Mouse (Mus musculus) spleen, adult 12 weeks (tissue): ENCODE data around the gene Stambpl1.

Experiments used
- DNase-seq: peaks from one replicate; pipeline ENCODE4 v3.0.0; 2022; ENCODE audit warnings: low spot score

The Stambpl1 gene

DNA sequence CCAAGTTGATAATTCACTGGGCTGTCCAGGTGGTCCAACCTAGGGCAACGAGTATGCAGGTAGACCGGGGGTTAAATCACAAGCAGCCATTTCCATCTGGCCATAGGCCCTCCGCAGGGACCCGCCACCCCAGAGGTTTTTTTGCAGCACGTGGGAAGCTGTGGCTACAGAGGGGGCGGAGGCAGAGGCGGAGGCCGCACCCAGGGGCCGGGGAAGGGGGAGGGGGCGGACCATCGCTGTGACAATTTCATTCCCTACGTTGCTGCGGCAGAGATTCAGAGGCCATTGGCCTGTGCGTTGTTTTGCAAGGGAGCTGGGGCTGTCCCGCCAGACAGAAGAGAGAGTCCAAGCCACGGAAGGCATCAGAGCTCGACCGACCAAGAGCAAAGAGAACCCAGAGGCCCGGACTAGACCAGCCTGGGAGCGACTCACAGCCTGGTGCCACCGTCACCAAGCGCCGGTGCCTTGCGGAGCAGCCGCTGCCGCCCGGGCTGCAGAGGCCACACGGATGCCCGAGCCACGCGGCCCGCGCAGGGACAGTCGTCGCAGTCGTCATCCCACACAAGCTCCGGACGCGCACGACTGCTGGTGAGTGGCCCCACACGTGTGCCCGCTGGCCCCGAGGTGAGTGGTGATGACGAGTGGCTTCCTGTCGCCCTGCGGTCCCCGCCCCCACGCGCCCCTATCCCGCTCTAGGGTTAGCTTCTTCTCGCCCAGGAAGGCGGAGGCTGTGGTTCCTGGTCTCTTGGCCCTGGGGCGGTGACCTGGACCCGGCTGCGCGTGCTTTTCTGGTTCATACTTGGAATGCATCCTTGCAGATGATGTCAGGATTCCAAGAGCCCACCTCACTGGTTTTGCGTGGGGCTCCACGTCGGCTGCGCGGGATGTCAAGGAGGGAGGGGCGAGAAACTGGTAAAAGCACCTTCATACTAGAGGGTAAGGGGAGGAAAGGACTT, at the start of gene Stambpl1:
Gene Stambpl1, plus strand, starts transcription at position 222 of the 956 bp plus-strand sequence.
- peak; percentile 61 for DNase-seq

DNA sequence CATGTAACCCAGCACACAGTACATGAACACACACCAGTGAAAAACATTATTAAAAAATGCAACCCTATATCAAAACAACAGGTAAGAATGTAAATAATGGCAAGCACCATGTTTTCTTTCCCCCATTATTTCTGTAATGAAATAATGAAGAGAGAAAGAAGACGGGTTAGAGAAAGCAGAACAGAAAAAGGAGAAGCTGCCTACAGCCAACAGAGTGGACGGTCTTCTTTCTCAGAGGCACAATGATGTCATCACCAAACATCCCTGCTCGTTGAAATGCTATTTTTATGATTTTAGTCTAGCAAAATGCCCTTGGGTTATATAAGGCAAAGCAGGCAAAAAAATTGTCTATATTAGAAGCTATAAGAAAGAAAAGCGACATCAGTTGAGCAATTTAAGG, 43.6 kb upstream of the Stambpl1 start:
- DNase-seq: no peak

DNA sequence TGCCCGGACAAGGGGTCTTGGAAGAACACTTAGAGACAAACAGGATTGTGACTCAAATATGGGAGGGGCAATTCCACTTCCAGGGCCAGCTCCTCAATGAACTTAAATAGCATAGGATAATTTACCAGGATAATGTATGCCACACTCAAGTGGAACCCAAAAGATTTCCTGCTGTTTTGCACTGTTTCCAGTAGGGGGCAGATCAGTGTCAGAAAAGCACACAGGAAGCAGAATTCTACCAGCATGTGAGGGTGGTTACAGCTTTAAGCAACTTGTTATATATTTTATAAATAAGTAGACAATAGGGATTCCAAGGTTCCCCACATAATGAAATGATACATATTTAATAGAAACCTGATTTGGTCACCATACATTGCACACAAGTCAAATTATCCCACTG, 40.1 kb upstream of the Stambpl1 start:
- no peak for DNase-seq

DNA sequence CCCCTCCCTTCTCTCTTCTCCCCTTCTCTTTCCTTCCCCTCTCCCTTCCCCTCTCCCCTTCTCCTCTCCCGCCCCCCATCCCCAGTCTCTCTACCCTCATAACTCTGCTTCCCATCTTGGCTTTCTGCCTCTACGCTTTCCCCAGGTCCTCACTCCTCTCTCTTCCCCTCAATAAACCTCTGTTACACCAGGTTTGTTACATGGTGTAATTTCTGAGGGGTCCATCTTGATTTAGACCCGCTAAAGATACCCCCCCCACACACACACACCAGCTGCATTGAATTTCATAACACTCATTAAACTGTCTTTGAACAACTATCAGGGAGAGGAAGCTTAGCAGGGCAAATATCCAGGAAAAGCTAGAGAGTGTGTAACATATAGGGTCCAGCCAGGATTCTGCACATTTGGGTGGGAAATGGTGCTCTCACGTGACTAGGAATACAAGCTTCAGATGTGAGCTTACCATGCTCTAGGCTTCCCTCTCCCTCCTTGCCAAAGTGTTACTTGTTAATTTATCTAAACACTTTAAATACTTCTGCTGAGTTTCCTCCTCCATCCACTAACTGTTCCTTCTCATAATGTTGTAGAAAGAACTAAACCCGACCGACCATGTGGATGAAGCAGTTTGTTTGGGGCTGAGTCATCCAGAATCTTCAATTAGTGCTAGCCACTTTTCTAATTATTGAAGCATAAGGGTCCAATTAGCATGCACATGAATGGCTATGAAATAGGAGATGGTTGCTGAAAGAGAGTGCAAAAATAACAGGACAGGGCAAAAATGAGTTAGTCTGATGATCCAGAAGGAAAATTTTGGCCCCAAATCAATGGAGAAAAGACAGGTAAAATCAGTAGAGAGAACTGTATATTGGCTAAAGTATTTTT, 38.5 kb upstream of the Stambpl1 start:
- no peak for DNase-seq

DNA sequence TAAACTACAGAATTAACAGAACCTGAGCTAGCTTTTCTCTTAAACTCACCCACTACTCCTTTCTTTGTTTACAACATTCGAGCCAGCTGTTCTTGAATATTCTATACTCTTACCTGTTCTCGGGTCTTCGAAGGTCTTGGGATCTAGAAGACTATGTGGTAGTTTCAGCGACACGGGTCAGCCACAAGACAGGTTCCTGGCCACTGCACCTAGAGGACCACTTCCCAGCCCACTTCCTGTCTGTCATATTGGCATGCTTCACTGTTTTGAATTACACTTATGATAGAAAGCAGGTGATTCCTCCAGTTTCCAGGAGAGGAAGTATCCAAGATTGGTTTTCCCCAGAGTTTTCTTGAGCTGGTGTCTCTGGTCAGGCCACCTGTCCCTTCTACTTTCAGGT, 29.3 kb upstream of the Stambpl1 start:
- DNase-seq: no peak

DNA sequence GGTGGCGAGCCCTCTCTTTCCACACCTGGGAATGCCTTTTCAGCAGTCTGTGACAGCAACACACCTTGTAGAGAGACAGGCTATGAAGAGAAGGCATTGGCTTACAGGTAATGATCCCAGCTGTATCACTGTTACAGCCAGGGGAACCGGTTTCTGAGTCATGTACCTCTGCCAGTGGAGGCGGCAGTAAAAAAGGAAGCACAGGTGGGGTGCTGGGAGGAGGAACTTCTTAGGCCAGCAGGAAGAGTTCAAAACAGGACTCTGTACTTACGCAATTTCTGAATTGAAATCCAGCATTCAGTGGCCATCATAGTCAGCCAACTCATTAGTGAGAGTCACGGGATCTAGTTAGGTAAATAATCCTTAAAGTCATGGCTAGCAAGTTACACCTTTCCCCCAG, 26.1 kb upstream of the Stambpl1 start, which contains the start of gene Ankrd22:
Gene Ankrd22, minus strand, starts transcription at position 163 of the 400 bp plus-strand sequence.
- no peak for DNase-seq

DNA sequence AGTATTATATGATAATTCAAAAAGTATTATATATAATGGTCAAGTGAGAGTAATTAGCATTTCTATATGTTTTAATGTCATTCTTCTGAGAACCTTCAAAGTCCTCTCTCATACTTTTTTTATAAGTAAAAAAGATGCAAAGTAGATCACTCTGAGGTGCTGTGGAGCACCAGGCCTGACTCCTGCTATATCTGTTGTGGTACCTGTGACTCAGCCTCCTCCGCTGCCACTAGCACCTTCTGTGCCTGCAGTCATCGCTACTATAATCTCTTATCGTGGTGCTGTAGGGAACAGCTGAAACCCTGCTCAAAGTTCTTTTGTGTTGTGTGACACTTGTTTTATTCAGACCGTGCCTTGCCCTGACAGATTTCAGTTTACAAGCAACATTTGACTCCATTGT, 25.6 kb upstream of the Stambpl1 start:
- no peak for DNase-seq

DNA sequence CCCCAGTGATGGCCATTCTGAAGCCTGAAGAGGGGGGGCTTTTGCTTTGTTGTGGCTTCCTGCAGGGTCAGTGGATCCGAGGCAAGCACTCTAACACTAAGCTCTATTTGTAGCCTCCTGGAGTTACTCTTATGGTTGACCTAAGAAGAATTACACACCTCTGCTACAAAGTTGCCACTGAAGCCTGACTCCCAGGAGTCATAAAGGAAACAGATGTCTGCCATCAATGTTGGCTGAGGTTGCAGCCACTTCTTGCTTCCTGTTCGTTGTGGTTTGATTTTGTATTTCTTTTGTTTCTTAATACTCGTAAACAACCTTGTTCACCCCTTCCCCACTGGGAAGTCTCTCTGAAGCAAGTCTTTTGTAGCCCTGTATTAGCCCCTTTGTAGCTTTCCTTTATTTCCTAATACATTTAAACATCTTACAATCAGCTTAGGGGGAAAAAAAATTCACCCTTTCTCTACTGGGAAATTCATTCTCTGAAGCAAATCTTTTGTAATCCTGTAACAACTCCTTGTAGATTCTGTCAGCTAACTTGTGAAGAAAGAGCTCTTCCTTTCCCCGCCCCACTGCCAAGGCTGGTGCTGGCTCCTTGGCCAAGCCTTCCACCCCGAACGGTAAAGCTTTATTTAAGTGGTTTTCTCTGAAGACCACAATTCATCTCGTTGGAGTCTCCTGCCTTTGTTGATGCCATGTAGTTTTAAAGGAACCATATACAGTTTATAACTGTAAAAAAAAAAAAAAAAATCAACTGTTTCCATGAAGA, 23.9 kb upstream of the Stambpl1 start:
- no peak for DNase-seq

DNA sequence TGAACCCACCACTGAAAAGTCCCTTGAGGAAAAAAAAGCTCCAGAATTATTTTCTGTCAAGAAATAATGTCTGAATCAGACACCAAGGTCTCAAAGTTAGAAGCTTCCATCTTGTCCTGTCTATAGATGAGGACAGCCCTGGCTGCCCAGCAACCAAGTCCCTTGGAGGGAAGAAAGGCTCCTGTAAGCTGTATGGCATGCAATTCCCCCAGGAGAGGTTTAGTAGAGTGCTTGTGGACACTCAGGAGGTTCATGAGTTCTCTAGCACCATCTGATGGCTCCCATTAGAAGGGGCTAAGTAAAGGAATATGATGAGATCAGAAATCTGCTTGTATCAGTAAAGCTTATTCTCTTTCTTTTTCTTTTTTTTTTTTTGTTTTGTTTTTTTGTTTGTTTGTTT, 22.9 kb upstream of the Stambpl1 start:
- no peak for DNase-seq

DNA sequence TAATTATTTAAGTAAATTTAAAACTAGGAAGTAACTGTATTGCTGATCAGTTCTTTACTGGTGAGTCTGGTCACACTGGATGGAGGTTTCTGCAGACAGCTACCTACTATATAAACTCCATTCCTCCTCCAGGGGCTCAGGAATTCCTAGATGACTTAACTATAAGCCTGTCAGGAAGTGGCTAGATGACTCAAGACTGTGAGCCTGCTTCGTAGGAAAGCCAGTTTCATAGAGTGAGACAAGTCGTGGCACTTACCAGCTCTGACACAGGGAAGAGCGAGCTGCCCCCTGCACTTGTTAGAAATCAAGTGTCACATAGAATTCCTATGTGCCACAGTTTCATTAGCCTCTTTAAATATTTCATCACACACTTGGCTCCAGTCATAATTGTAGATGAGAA, 20.9 kb upstream of the Stambpl1 start:
- no peak for DNase-seq

DNA sequence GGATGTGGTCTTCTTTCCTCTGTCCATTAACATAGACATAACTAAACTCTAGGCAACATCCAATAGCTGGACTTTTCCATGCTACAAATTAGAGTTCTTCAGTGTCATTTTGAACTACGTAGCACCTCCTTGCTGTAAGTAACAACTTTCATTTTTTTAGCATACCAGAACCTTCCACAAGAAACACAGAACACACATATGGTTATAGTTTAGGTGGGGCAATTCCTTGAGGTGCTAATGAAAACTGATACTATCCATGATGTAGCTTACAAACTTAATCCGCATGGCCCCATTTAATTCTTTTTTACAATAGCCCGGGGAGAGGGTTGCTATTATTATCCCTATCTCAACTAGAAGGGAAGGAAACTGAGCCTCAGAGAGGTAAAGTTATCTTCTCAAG, 18.0 kb upstream of the Stambpl1 start:
- DNase-seq: no peak

DNA sequence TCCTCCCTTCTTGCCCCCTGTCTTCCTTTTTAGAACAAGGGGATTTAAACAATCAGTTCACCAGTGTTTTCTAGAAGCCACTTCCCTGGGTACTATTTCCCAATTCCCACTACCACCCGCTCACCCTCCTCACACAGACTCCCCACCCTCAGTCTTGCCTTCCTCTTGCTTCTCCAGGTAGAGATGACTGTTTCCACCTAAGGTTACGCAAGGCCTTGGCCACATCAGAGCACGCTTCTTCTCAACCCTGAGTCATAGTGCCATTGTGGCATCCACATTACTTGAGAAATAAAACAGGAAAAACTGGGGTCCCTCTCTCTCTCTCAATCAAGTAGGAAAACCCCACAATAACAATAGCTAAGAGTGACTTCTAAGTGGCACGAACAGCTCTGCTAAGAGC, 12.9 kb upstream of the Stambpl1 start:
- no peak for DNase-seq

DNA sequence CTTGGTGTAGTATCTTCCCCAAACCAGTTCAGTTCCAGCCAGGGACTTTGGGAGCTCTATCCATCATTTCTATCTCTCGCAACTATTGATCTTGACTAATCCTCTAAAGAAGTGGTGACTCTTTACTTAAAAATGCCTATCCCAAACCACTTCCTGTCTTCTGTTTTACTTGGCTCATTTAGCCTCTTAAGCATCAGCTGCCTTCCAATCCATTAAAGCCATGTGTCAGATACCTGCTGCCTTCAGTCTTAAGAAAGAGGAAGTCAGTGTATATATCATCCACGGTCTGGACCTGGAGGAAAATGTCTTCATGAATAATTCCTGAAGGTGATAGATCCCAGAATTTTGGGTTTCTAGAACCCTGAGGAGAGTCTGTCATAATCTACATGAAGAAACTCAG, 11.7 kb upstream of the Stambpl1 start:
- DNase-seq: no peak

DNA sequence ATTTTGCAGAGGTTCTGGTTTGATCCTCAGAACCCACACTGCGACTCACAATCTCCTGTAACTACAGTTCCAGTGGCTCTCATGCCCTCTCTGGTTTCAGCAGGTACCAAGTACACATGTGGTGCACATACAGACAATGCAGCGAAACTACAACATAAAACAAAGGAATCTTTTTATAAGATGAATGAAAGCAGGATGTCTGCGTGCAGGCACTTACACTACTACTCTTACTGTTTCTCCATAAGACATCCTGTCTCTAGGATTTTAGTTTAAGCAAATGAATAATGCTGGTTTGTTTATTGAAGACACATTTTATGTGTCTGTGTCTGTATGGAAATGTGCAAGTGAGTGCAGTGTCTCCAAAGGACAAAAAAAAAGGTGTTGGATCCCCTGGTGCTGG, 10.8 kb upstream of the Stambpl1 start:
- no peak for DNase-seq

DNA sequence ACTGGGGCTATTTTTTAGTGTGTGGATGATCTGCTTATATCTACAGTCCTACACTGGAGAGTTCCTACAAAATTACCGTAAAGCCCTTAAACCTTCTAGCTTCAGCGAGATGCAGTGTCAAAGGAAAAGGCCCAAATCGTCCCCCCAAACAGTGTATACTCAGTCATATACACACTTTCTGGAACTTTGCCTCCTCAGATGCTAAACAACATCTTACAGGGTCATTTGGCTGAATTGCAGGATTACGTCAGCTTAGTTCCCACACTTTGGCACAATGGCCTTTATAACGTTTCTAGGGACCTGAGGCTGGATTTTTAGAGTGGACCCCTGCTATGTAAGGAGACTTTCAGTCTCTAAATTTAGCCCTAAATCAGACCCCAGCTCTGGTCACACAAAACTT, 9.5 kb upstream of the Stambpl1 start:
- DNase-seq: no peak

DNA sequence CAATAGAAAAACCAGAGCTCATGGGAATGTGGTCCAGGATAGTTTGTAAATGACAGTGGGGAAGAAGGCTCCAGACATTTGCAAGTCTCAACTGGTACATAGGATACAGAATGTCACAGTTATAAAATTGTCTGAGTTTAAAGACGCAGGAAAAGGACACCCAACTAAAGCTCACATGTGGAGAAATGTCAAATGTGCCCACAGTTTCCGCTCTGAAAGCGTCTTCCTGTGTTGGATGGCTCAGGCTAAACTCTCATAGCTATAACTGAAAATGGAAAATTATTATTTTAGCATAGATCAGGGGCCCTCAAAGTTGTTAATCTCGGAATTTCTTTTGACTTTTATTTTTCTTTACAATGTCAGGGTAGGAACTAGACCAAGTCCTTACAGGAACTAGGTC, 5.2 kb upstream of the Stambpl1 start:
- DNase-seq: no peak

DNA sequence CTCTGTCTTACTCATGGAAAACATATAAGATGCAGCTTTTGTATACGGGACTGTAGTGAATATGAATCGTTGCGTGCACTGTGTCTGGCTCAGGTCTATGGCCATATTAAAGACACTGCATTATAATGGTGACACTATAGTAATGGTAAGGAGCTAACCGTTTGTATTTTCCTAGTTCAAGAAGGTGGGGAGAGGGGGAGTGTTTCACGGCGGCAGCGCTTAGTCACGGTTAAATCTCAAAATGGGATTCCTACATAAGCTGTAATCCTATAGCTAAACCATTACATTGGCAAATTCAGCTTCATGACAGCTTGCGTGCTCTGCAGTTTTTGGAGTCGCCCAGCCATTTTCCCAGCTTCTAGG, 403 bp upstream of the Stambpl1 start:
- DNase-seq: no peak

DNA sequence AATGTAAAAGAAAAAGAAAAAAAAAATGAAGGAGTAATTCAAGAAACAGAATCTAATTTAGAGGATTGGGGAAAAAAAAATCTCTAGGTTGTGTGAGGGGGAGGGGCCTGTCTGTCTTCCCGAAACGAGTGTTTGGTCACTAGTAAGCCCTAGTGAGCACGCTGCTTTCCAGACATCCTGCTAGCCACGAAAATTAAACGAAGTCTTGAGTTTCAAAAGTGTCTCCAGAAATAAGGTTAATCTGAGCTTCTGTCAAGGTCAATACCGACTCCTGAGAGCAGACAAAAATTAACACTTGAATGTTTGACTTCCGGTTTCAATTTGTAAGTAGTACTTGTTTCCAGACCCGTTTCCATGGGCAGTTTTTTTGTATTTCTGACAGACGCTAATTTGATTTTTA, 1.1 kb downstream of the Stambpl1 start:
- DNase-seq: no peak

DNA sequence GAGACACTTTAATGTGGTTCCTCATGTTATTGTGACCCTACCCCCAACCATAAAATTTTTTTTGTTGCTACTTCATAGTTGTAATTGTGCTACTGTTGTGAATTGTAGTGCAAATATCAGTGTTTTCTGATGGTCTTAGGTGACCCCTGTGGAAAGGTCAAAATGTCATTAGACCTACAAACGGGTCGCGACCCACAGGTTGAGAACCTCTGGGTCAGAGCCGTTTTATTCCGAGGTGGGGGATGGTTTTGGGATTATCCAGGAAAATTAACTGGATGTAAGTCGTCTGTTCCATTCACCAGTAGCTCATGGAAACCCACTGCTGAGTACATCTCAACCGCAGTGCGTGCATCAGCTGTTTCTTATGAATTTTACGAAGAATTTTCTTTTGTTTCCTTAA, 1.7 kb downstream of the Stambpl1 start:
- no peak for DNase-seq

DNA sequence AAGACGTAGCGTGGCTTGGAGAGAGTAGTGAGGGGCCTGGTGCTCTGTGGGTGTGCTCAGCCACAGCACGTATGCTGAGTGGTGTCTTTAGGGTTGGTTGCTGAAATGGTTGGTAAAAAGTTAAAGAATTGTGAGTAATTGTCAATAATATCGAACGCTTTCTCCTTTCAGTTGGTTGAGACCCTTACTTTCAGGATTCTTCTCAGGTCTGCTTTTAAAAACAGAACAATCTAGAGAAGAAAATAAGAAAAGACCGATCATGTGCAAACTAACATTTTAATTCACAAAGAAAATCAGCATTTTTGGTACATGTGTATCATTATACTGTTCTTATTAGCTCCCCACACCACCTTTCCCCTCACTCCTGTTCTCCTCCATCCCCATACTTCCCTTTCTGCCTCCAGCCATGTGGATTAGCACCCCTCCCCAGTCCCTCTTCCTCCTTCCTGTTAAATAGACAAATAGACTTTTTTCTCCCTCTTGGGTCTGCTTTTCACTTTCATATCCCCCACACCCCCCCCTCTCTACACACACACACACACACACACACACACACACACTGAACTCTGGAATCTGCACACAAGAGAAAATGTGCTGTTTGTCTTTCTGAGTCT, 2.2 kb downstream of the Stambpl1 start:
- no peak for DNase-seq

DNA sequence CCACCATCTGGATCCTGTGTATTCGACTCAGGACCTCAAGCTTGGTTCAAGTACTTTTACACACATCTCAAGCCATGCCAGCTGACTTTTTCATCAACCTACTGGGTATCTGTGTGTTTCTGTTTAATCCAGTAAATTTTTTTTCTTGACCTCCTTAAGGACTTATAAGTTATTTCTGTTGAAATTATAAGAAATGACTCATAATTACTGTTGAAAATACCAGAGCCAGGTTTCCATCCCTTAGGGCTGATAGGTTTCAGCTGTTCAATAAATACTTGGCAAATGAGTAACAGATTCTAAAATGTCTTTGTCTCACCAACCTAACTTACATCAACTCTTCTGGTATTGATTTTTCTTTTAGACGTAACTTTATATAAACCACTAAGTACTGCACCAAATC, 3.0 kb downstream of the Stambpl1 start:
- no peak for DNase-seq

DNA sequence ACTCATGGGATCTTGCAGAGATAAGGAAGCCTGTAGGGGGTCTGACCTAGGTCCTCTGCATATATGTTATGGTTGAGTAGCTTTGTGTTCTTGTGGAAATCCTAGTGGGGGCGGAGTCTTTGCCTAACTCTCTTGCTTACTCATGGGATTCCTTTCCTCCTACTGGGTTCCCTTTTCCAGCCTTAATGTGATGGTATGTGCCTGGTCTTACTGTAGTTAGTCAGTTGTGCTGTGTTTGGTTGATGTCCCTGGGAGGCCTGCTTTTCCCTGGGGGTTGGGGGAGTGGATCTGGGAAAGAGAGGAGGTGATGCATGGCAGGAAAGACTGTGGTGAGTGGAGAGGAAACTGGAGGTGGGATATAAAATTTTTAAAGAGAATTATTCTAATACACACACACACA, 6.0 kb downstream of the Stambpl1 start:
- no peak for DNase-seq
